Mouse (Mus musculus) forebrain, embryonic 15.5 days (tissue): ENCODE data around the gene Klk1b11. TPM values are rescaled to one million over a fixed set of nuclear protein-coding genes. Genes with fewer than 3 reads are reported as not detected.

ENCODE experiments used
- polyA plus RNA-seq: library from polyadenylated mRNA; unstranded; fragments of >200 nt; fragmentation: Nextera tagmentation; extraction: Ambion mirVana; gene quantifications from 2 replicates; pipeline ENCODE4 v1.2.1, GENCODE M21; 2015

The Klk1b11 gene
- polyA plus RNA-seq, 1 experiment from 2014 or later, result not detected

Other genes with a start within 250 kb of the Klk1b11 start
- gene Klk12, start 227.0 kb upstream of the Klk1b11 start, polyA plus RNA-seq, result not detected in 2 replicates
- not detected in 2 replicates for gene Klk11, start 221.3 kb upstream of the Klk1b11 start, polyA plus RNA-seq
- 0.17 and 0.36 TPM in 2 replicates for gene Klk10, start 214.8 kb upstream of the Klk1b11 start, polyA plus RNA-seq
- gene Klk9, start 204.0 kb upstream of the Klk1b11 start, polyA plus RNA-seq, result not detected in 2 replicates
- gene Klk8, start 198.3 kb upstream of the Klk1b11 start, polyA plus RNA-seq, result 4.8 and 6.4 TPM in 2 replicates
- not detected in 2 replicates for gene Klk7, start 184.6 kb upstream of the Klk1b11 start, polyA plus RNA-seq
- not detected in 2 replicates for gene Klk6, start 171.4 kb upstream of the Klk1b11 start, polyA plus RNA-seq
- not detected in 2 replicates for gene Klk5, start 153.9 kb upstream of the Klk1b11 start, polyA plus RNA-seq
- 0.24 and 0.59 TPM in 2 replicates for gene Klk4, start 114.7 kb upstream of the Klk1b11 start, polyA plus RNA-seq
- gene Klk15, start 62.1 kb upstream of the Klk1b11 start, polyA plus RNA-seq, result not detected in 2 replicates
- not detected in 2 replicates for gene Klk1b8, start 45.2 kb upstream of the Klk1b11 start, polyA plus RNA-seq
- gene Klk1b1, start 29.1 kb upstream of the Klk1b11 start, polyA plus RNA-seq, result not detected in 2 replicates
- gene Klk1b9, start 19.8 kb upstream of the Klk1b11 start, polyA plus RNA-seq, result not detected in 2 replicates
- gene Klk1b26, start 16.3 kb downstream of the Klk1b11 start, polyA plus RNA-seq, result not detected in 2 replicates
- not detected in 2 replicates for gene Klk1b27, start 56.4 kb downstream of the Klk1b11 start, polyA plus RNA-seq
- gene Klk1b21, start 106.5 kb downstream of the Klk1b11 start, polyA plus RNA-seq, result not detected in 2 replicates
- not detected in 2 replicates for gene Klk1b22, start 116.8 kb downstream of the Klk1b11 start, polyA plus RNA-seq
- gene Klk1b16, start 140.9 kb downstream of the Klk1b11 start, polyA plus RNA-seq, result not detected in 2 replicates
- not detected in 2 replicates for gene Klk1b24, start 192.4 kb downstream of the Klk1b11 start, polyA plus RNA-seq
- gene Klk1b3, start 202.3 kb downstream of the Klk1b11 start, polyA plus RNA-seq, result not detected in 2 replicates
- gene Klk1b4, start 211.6 kb downstream of the Klk1b11 start, polyA plus RNA-seq, result not detected in 2 replicates
- not detected in 2 replicates for gene Klk1b5, start 220.1 kb downstream of the Klk1b11 start, polyA plus RNA-seq
- not detected in 2 replicates for gene Klk1, start 229.5 kb downstream of the Klk1b11 start, polyA plus RNA-seq
- gene Gm36864, start 240.3 kb downstream of the Klk1b11 start, polyA plus RNA-seq, result not detected in 2 replicates